Mouse (Mus musculus) embryo, embryonic 10 days (tissue): ENCODE measurements around the gene March1.
"Not testable (repeated sequence)": the region's sequence is repeated elsewhere in the genome, so short reads cannot be mapped to it uniquely, and the experiment has no call there.

Experiments used
- DNase-seq: peaks from one replicate; pipeline ENCODE4 v3.0.0-alpha.2; 2015; ENCODE audit warnings: low spot score

The March1 gene

DNA sequence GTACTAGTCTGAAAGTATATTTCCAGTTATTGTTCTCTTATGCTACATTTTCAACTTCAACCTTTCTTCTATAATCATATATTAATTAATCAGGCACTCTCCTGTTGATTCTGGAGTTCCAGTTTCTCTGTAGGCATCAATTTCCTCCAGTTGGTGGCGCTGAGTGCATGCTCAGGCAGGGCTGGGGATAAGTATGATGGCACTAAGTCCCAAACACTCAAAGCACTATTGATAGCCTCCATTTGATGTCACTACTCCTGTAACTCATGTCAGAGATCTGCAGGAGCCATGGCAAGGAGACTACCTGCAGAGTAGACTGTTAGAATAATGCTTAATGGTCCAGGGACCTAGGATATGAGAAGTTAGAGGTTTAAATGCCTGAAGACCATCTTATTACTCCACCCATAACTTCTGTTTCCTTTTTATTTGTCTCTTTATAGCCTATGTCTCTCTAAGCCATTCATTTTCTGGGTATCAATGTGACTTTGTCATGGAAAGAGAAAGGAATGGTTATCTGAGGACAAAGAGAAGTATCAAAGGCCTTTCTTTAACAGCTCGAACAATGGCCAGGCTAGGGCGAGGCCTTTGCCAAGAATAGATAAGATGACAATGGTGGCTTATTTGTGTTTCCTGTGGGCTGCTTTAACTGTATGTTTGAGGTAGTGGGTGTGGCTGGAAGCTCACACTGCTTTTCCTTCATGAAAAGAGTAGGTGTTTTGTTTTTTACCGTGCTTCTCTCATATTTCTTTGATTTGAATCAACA, 705.5 kb downstream of the March1 start:
- DNase-seq, result peak; percentile 13

DNA sequence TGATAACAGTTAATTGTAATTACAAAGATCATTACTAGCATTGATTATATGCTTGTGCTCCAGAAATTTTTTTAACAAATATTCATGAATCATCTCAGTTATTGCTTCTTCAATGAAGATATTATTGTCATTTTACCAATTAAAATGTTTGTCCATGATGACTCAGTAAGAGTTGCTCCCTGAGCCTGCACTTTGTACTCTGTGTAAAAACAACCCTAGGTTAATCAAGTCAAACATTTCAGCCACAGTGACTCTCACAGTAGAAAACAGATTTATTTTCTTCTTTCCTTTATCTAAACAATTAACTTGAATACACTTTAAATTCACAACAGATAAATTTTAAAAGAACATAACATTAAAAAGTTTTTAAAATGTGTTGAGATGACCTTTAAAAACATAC, 708.7 kb downstream of the March1 start:
- no peak for DNase-seq

DNA sequence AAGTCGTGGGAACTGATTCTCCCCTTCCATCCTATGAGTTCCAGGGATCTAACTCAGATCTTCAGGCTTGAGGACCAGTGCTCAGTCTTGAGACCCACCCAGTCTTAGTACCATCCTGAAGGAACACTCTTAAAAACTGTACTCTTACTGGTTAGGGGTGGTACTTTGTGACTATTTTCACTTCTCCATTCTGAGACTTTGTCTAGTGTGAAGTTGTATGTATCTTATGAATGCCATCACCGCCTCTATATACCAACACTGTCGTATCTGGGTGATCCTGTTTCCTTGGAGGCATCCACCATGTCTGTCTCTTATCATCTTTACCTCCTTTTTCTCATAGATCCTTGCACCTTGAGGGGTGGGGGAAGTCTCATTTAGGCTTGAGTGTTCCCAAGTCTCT, 714.5 kb downstream of the March1 start:
- DNase-seq, result no peak

DNA sequence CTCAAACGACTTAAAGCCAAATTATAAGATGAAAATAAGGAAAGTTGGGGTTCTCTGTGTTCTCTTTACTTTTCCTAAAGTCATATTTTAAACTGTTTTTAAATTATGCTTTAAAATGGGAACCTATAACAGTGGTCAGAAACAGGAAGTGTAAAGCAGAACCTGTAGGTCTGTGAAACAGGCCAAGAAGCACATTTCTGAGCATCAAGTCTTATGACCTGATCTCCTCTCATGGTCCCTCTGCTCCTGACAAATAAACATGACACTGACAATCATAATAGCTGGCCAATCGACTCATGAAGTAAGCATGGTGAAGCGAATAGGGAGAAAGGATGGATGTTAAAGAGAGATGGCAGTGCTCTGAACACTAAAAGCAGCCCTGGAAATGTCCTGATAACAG, 716.6 kb downstream of the March1 start:
- no peak for DNase-seq

DNA sequence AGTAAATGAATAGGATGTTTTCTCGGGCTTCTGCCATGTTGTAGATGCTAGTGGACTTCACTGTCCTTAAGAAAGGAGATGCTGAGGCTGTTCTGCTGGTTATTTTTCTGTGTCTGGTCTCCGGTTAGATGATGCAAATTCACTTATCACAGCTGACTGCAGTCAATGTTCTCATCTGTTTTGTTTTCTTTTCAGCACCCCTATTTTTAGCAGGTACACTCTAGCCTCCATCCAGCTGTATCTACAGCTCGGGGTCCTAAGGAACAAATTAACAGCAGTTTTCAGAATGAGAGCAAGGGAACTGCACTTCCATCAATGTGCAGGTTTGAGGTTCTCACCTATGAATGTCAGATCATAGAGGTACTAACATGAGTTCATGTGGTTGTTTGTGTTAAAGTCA, 721.9 kb downstream of the March1 start:
- no peak for DNase-seq

DNA sequence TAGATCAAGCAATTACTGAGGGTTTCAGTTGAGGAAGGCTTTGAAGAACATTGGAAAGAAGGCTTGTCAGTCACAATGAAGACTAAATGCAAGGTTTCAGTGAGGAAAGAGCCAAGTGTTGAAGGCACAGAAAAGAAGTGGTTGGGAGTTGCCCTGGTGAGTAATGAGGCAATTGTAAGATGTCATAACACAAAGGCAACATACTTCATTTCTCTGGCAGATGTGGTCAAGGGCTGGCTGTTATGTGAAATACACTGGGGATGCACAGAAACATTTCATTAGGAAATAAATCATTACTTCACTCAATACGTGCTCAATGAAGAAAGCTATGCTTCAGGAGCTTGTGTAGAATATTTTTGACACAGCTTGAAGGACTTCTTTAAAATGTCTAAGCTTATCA, 725.2 kb downstream of the March1 start:
- no peak for DNase-seq

DNA sequence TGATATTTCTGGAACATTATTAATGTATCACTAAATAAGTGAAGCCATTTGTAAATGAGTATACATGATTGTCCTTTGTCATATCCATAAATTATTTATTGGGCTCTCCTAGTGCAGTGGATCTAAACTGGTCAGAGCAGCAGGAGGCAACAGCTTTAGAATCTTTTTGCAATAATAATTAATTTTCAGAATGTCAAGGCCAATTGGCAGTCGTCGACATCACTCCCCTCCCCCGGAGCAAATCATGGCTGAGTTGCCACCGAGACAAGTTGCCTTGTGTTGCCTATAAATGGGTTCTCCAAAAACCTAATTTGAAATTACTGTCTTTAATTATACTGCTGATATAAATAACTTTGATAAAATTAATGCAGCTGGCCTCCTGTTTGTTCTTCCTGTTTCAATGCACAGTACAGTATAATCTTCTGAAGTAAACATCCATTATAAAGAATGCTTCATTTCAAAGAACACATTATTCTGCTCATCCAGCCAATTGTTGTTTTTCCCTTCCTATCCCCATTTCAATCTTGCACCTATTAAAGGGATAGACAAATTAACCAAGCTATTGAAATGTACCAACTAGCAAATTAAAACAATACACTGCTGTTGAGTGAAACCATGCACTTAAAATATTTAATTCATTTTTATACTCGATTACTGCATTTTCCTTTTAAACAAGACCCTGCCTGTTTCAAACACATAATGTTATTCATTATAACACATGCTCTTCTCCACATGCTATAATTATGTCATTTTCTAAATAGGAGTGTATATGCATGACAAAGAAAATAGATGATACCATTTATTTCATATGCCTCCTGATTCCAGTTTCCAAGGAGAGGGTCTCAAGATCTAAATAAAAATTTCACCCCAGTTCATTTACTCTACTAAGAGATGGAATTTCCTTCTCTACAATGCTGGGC, 745.4 kb downstream of the March1 start:
- no peak for DNase-seq

DNA sequence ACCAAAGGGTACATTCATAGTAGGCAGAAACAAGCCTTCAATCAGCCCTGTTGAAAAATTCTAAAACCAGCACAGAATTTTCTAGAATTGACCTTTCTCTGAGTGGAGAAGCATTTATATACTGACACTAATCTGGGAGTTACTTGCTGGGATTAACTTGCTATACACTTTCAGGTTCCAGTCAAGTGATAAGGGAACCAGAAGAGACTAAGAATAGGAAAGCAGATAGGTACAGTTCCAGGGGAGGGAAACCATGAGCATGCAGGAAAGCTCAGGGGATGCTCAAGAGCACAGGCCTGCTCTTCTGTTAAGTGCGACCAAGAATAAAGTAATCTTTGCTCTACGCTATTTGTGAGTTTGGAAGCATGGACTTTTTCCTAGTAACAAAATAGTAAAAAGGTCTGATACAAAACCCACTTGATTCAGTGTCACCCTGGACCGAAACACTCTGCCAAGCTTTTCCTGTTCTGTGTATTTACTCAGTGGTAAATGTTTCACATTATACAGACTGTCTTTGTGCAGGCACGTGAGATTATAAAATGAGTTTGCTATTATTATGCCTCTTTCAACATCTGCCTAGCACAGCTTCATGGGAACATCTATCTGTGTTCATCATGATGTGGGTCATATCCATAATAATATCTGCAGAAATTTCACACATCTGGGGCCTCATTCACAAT, 766.1 kb downstream of the March1 start:
- no peak for DNase-seq

DNA sequence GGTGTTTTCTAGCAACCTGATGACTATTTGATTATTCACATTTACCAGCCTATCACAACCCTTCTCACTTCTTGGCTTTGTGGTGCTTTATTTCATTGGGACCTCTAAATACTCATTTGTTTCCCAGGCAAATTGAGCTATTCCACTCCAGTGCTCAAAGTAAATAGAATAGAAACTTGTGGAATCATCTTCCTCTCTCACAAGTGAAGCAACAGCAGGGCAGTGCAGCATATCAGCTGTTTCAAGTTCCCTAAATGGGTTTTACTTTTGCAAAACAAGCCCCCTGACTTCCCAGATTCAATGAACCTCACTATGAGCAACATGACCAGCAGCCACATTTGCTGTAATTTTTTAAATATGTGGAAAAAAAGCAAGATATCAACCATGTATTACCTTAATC, 768.3 kb downstream of the March1 start:
- DNase-seq, result no peak

DNA sequence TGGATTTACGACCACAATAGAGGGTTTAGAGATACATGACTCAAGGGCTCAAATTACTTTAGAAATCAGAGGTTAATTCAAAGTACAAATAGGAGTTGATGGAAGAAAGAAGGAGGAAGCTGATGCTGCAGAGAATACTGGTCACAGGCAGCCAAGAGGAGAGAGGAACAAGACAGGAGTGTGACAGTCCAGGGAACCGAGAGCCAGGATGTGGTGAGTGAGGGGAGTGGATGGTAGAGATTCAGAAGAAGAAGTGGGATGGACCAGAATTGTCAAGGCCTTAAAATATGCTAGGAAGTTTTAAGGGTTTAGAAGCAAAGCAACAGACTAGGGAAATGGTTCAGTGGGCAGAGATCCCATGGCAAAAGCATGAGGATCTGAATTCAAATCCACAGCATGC, 771.0 kb downstream of the March1 start:
- DNase-seq, result no peak

DNA sequence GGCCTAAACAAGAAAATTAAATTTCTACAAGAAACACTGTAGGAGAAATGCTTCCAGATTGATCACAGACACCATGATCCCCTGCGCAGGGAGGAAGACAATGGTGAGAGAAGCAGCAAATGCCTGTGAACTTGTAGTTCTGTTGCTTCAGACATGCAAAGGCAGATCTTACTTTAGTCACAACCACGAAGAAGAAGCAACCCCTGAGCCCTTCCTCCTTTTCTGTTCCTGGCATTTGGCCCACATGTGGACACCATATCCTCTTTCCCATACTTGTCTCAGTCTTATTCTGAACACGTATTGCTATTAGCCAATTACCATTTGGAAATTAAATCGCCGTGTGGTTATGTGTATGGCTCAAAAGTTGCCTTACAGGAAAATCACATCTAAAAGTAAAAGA, 773.9 kb downstream of the March1 start:
- DNase-seq, result no peak

DNA sequence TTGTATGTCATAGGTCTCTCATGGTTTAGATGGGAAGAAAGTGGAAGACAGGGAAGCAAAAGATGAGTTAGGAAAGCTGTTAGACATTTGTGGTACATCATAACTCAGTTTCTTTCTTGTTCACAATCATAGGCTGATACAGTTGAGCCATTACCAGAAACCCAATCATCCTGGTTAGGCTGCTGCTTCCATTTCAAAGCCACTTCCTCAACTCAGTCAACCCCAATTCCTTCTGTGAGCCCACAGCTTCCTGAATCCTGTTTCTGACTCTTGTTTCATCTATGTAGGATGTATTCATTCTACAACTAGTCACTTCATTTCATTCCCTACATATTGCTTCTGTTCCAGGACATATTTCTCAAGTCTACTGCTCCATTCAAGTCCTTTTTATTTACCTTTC, 775.2 kb downstream of the March1 start:
- no peak for DNase-seq

DNA sequence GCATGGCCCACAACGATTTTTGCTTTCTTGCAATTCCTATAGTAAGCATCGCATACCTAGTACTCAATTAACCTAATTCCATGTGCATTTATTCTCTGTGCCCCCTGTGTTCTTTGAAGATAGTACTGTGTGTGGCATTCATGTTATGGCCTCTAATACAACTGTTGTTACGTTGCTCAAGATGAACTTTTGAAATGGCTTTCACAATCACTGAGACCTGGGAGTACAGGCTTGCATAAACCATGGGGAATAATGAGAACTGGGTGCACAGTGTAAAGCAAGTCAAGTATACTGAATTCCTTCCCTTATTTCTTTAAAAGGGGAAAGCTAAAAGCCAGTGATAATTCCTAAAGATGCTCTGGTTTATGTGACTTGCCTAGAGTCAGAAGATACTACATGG, 776.4 kb downstream of the March1 start:
- no peak for DNase-seq

DNA sequence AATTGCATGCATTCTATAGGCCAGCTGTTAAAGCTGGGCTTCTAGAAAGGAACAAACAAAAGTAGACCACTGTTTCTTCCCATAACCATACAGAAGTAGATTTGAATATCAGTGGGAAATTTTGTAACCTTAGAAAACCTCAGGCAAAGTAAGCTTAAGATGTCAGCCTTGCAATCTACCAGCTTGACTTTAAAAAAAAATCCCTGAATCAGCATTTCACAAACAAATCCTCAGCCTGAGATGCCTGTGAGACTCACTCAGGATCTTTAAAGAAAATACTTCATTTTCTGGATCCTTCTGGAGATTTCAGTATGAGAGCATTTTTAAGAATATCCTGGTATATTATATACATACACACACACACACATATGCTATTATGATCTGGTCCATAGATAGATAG, 780.1 kb downstream of the March1 start:
- DNase-seq, result no peak

DNA sequence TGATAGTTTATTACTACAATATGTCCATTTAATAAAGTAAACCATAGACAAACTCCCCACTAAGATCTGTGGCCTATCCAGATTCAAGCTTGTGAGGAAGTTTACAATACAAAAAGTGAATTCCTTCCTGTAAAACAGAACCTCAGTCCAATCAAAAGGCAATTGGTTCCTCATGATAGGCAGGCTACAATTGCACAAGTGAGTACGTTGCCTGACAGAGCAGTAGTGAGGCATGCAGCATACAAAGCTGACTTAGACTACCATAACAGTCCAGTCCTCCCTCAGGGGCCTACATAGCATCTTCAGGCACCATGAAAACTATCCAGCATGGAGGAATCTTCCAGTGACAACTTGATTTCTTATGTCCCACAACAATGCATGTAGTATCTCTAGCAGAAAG, 782.4 kb downstream of the March1 start:
- DNase-seq, result no peak

DNA sequence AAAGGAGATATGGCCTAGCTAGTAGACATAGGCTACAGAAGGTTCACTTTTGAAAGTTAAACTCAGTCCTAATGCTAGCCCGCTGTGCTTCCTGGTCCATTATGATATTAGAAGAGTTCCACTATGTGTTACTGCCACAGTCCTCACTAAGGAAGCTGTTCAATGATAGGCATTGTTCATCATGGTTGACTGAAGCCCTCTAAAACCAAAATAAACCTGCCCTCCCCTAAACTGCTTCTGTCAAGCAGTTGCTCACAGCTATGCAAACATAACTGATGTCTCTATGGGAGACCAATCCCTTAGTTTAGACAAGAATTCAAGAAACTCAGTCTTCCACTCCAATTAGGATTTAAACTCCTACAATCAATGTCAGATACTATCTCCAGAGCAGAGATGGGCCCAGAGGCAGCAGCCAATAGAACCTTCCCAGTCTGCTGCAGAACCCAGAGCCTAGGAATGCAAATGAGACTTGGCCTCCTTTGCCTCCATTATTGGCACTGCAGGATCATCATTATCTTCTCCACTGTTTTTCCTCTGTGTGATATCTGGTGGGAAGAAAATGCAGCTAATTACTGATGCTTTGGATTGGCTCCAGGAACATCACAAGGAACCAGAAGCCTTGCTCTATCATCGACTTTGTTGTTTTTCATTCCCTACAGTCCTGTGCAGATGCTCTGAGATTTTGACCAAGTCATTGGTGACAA, 787.2 kb downstream of the March1 start:
- no peak for DNase-seq

DNA sequence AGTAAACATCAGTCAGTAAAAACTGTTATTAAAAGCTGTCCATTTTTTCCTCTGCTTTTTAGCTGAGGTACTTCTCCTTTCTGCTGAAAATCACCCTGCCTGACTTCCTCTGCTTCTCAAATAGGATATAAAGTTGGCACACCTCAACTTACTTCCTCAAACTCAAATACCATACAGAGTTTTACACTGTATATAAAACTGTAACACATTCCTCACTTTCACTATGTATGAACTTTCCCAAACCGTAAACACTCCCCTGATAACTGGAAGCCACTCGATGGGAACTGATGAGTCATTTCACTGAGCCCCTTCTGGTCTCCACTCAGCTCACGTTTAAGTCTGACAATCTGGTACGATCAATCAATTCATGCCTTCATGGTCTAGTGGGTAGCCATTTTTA, 788.1 kb downstream of the March1 start:
- DNase-seq, result not testable (repeated sequence)

DNA sequence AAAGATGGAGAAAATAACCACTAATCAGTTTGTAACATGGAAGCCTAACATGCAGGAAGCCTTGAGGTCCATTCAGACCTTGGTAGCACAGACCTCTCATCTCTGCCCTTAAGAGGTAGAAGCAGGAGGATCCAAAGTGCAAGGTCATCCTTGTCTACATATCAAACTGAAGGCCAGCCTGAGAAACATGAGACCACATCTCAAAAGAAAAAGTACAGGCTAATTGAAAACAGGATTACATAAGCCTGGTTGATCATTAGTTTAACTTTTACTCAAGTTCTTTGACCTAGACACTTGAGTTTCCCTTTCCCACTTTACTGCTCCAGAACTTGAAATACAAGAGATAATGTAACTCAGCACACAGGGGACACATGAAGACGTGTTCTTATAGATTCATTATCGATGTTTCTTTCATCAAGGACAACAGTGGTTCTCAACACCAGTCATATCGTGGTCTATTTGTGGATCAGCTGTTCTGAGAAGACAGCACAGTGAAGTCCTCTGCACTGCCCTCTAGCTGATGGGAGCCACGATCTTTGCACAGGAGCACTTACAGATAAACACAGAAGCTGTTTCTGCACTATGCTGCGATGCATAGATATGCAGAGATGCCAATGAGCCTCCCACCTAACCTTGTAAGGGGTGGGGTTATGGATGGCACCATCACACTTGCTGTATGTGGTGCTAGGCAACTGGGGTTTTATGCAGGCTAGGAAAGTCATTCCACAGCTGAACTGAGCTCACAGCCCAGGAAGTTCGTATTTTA, 789.1 kb downstream of the March1 start:
- no peak for DNase-seq

DNA sequence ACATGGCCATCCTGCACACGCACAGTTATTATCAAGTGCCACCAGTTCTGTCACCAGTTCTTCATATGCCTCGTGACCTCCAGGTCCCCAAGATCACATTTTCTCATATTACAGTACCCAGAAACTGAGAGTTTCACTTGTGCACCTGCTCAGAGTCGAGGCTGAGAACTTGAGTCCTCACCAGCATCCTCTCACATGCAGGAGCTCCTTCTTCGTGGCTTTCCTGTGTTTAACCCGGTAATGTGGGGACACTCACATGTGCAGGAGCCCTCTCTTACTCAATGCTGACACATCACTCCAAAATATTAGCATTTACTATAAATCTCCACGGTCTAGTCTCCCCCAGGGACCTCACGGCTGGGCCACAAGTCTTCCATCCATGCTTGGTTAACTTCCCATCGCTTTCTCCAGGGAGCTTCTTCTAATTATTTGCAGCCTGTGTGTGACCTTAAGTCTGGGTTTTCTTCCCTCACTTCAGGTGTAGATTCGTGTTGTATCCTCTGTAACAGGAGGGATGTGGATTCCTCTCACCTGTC, 792.4 kb downstream of the March1 start:
- DNase-seq, result no peak

DNA sequence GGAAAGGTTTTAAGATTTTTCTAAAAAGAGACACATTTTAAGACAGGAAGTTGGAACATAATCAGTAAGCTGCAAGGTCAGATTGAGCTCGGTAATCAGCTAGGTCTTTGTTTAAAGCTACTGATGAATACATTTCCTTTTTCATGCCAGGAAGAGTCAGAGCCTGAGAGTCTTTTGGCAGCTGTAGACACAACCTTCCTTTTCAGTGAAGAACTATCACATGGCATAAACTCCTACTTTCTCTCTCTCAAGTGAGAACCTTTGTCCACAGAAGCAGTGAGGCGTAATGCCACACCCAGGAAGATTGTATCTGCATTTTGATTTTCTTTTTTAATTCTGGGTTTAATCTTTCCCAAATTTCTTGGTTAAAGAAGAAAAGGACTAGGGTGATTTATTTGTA, 795.4 kb downstream of the March1 start:
- no peak for DNase-seq

DNA sequence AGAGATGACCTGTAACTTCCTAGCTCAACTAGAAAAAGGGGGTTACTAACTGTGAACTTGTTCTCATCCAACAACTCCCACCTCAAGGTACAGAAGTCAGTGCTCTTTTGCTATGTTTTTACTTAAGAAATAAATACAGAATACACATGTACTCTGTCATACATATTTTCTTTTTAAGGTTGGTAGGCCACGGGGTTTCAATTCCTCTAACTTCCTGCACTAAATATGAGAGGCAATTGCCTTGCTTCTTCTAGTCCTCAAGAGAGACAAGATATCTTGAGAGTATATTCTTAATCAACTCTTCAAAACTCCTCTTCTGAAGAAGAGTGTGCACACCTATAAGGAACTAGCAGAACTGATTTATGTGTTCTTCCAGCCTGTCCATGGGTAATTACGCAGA, 797.5 kb downstream of the March1 start:
- DNase-seq, result no peak
